Mouse (Mus musculus) monocyte, adult 5-6 weeks (primary cell): Measurements from ENCODE around the gene Olfr715b. TPM values are rescaled to one million over a fixed set of nuclear protein-coding genes. Genes with fewer than 3 reads are reported as not detected.
"Not testable (repeated sequence)": the region's sequence is repeated elsewhere in the genome, so short reads cannot be mapped to it uniquely, and the experiment has no call there.

ENCODE experiments used
- ATAC-seq: fragments of 153-309, 156-312 bp; replicated peaks from 2 replicates; pipeline ENCODE4 v1.8.0; 2017; ENCODE audit warnings: mild to moderate bottlenecking; ENCODE audit not compliant: low TSS enrichment, insufficient number of reproducible peaks, severe bottlenecking, poor library complexity, low FRiP score
- total RNA-seq: library from RNA; stranded (forward); fragments of 200-1000, 200-491, 200-594 nt; gene quantifications from 3 replicates; pipeline ENCODE4 v1.2.3, GENCODE M21; 2017

The Olfr715b gene
- not detected in 3 replicates for total RNA-seq

DNA sequence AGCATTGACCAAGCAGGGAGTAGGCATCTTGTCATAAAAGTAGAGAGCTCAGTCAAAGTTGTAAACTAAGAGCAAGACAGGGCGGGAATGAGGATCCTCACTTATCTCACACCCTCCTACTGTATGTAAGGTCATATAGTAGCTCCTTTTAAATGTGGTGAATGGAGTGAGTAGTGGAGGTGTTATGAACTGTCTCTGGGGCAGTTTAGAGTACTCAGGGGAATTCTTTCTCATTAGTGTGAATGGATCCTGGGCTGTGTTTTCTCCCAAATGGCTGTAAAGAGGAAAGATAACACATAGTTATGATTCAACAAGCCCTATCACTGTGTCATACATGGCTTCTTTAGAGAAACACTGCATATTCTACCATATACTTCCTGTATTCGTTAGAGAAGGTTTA is at the start of gene Olfr715b:
TSS of gene Olfr715b (minus strand) at position 101 of the 400 bp plus-strand sequence.
- ATAC-seq, result not testable (repeated sequence)

DNA sequence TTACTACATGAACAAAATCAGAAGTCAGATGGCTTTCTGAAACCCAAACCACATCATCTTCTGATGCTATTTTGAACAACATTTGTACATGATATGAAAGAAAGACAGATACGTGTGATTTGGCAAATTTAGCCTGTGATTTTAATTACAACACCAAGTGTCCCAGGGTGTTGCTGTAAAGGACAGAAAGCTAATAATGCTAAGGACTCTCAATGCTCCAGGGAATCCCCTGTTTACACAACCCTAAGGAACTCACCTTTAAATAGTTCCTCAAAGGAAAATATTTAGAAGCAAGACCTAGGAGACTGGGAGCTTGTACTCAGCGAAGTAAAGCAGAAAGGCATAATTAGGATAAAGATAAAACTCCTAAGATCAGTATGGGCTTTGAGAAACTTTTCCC is 27.9 kb upstream of the Olfr715b start, which contains the start of gene Olfr716:
TSS of gene Olfr716 (plus strand) at position 301 of the 400 bp plus-strand sequence.
- not testable (repeated sequence) for ATAC-seq

DNA sequence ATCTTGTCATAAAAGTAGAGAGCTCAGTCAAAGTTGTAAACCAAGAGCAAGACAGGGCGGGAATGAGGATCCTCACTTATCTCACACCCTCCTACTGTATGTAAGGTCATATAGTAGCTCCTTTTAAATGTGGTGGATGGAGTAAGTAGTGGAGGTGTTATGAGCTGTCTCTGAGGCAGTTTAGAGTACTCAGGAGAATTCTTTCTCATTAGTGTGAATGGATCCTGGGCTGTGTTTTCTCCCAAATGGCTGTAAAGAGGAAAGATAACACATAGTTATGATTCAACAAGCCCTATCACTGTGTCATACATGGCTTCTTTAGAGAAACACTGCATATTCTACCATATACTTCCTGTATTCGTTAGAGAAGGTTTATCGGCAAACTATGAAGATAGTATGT is 20.8 kb upstream of the Olfr715b start, which contains the start of gene Olfr715:
TSS of gene Olfr715 (minus strand) at position 101 of the 400 bp plus-strand sequence.
- ATAC-seq, result not testable (repeated sequence)

DNA sequence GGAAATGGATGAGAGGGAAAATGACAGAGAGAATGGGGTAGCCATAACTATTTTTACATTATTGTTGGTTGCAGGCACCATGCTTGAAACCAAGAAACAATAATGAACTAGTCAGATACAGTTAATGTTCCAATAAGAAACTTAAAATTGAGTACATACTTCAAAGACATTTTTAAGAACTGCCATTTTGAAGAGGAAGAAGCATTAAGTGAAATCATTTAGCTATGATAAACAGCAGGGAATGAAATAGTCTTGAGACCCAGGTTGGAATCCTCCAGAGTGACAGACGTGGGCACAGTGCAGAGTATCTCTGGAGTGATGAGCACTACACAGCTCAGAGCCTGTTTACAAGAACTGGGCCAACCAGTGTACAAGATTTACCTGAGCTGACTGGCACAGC is 17.2 kb downstream of the Olfr715b start, which contains the start of gene Olfr17:
TSS of gene Olfr17 (plus strand) at position 301 of the 400 bp plus-strand sequence.
- ATAC-seq, result no peak

DNA sequence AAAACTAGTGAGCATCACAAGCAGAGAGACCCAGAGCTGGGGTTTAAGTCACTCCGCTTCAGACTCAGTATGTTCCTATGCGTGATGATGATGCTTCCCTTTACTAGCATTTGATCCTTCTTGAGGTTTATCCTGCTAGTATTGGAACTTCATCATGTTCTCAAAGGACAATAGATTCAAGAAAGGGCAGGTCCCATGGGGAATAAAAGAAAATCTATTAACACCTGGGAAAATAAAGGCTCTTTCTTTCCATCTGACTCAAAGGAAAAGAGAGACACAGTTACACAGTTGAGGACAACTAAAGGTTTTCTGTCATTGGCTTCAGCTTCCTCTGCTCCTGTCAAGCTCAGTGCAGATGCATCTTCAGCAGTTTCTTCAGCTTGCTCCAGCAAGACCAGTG is 39.5 kb downstream of the Olfr715b start, which contains the start of gene Olfr714:
TSS of gene Olfr714 (plus strand) at position 301 of the 400 bp plus-strand sequence.
- no peak for ATAC-seq

Other genes with a start within 250 kb of the Olfr715b start
- gene Olfr704, start 247.2 kb downstream of the Olfr715b start, total RNA-seq, result not detected in 3 replicates
- not detected in 3 replicates for gene Olfr705, start 233.5 kb downstream of the Olfr715b start, total RNA-seq
- gene Olfr706, start 222.2 kb downstream of the Olfr715b start, total RNA-seq, result not detected in 3 replicates
- gene Olfr707, start 209.1 kb downstream of the Olfr715b start, total RNA-seq, result not detected in 3 replicates
- gene Olfr1532-ps1, start 202.4 kb downstream of the Olfr715b start, total RNA-seq, result not detected in 3 replicates
- gene Olfr709-ps1, start 178.2 kb downstream of the Olfr715b start, total RNA-seq, result not detected in 3 replicates
- not detected in 3 replicates for gene Olfr710, start 162.1 kb downstream of the Olfr715b start, total RNA-seq
- not detected in 3 replicates for gene Olfr6, start 146.4 kb downstream of the Olfr715b start, total RNA-seq
- gene Olfr711, start 134.9 kb downstream of the Olfr715b start, total RNA-seq, result not detected in 3 replicates
- not detected in 3 replicates for gene Olfr2, start 104.3 kb downstream of the Olfr715b start, total RNA-seq
- not detected in 3 replicates for gene Olfr713, start 79.2 kb downstream of the Olfr715b start, total RNA-seq
- not detected in 3 replicates for gene Olfr714, start 39.4 kb downstream of the Olfr715b start, total RNA-seq
- gene Olfr17, start 17.1 kb downstream of the Olfr715b start, total RNA-seq, result not detected in 3 replicates
- gene Olfr715, start 20.7 kb upstream of the Olfr715b start, total RNA-seq, result not detected in 3 replicates
- gene Olfr716, start 28.0 kb upstream of the Olfr715b start, total RNA-seq, result not detected in 3 replicates
- not detected in 3 replicates for gene Nlrp14, start 56.6 kb upstream of the Olfr715b start, total RNA-seq
- gene Rbmxl2, start 99.1 kb upstream of the Olfr715b start, total RNA-seq, result not detected in 3 replicates